Mouse (Mus musculus) heart, embryonic 16.5 days (tissue): ENCODE measurements around the gene Tm4sf20. TPM values are rescaled to one million over a fixed set of nuclear protein-coding genes. Genes with fewer than 3 reads are reported as not detected.
A peak's percentile ranks its signal among the peaks of the same experiment; 100 is the strongest.

Experiments used
- ATAC-seq: fragments of 200-750 bp; cut with Nextera tagmentation; replicated peaks from 2 replicates; pipeline ENCODE4 v1.8.0; 2017; ENCODE audit warnings: moderate number of reproducible peaks; ENCODE audit not compliant: insufficient read depth, low FRiP score; ENCODE audit errors: extremely low read depth
- H3K27ac ChIP-seq: fragments of 300-500 bp; sonication (generic); 2 replicates; pipeline ENCODE4 v1.5.1; 2014; ENCODE audit warnings: mild to moderate bottlenecking, low read length, control low read depth, moderate library complexity
- H3K27me3 ChIP-seq: fragments of 300-500 bp; sonication (generic); 2 replicates; pipeline ENCODE4 v1.6.1; 2014; ENCODE audit warnings: low read length, mixed read lengths; ENCODE audit not compliant: control insufficient read depth, insufficient read depth
- H3K36me3 ChIP-seq: fragments of 300-500 bp; sonication (generic); 2 replicates; pipeline ENCODE4 v1.6.1; 2014; ENCODE audit not compliant: control insufficient read depth, insufficient read depth
- H3K4me1 ChIP-seq: fragments of 300-500 bp; sonication (generic); 2 replicates; pipeline ENCODE4 v1.6.1; 2014; ENCODE audit warnings: low read length, mixed read lengths; ENCODE audit not compliant: control insufficient read depth, insufficient read depth
- H3K4me2 ChIP-seq: fragments of 300-500 bp; sonication (generic); 2 replicates; pipeline ENCODE4 v1.6.1; 2014; ENCODE audit warnings: low read depth, mild to moderate bottlenecking, control low read depth, low read length
- H3K4me3 ChIP-seq: fragments of 300-500 bp; sonication (generic); 2 replicates; pipeline ENCODE4 v1.5.1; 2014; ENCODE audit warnings: mild to moderate bottlenecking, control low read depth, low read length
- H3K9ac ChIP-seq: fragments of 300-500 bp; sonication (generic); 2 replicates; pipeline ENCODE4 v1.6.1; 2014; ENCODE audit warnings: low read length, control low read depth
- H3K9me3 ChIP-seq: fragments of 300-500 bp; sonication (generic); replicated peaks from 2 replicates; pipeline ENCODE4 v1.6.1; 2016; ENCODE audit warnings: low read length; ENCODE audit not compliant: control insufficient read depth
- WGBS: fragments of 180-500 bp; shearing (Covaris S2); extraction: QIAGEN DNeasy Blood & Tissue Kit; methylation state at CpG from one replicate; pipeline ENCODE4 v1.1.7; 2014; 5-methylcytosine and 5-hydroxymethylcytosine counted together
- polyA plus RNA-seq: library from polyadenylated mRNA; unstranded; fragments of >200 nt; fragmentation: Nextera tagmentation; extraction: Ambion mirVana; gene quantifications from 2 replicates; pipeline ENCODE4 v1.2.1, GENCODE M21; 2015

Gene Tm4sf20
- polyA plus RNA-seq, 1 experiment from 2014 or later, result 0.67 TPM

DNA sequence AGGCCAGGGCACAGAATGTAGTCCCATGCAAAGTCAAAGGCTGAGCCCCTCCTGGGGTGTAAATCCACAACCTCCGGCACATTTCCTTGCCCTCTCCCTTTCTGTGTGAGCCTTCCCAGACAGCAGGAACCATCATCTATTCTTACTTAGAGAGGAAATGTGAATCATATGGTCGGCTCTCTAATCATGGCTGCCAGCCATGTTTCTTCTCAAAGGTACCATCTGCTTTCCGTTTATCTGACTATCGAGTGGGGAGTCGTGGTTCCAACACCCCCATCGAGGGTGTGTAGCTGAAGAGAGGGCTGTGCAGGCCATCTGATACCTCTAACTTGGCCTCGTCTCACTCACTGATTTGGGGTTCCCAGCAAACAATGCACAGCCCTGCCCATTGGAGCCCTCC, 19.8 kb upstream of the Tm4sf20 start:
- no peak for ATAC-seq
- Histone ChIP-seq H3K27ac (no peak overlapping the region), H3K9ac (no peak overlapping the region), H3K4me2 (no peak overlapping the region), H3K27me3 (no peaks in the 10 kb centered on the region), H3K4me1 (peaks cover 6% of the 10 kb centered on the region), H3K36me3 (no peaks in the 10 kb centered on the region), H3K9me3 (0 out of 2 replicates have a peak, but pooled peaks cover 2% of the 10 kb centered on the region), H3K4me3 (no peak overlapping the region)
- WGBS, result 67% methylated on average over 7 of the region's 7 CpGs

DNA sequence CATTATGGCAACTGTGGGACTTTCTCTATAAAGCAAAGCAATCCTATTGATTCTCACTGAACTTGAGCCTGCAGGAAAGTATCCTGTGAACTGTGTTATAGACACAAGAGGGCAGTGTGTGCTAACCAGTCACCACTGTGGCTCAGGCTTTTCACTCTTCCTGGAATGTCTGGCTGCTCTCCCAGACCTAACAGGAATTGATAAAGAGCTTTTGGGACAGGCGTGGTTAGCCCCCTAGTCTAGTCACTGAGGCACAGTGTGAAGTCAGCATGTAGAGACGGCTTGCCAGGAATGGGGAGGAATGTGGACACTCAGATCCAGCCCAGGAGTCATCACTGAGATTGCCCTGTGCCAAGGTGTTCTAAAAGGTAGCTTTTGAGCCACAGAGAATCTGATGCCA, 19.2 kb upstream of the Tm4sf20 start:
- Histone ChIP-seq H3K4me1 (peaks cover 6% of the 10 kb centered on the region), H3K9ac (no peak overlapping the region), H3K9me3 (0 out of 2 replicates have a peak, but pooled peaks cover 2% of the 10 kb centered on the region), H3K27me3 (no peaks in the 10 kb centered on the region), H3K4me3 (no peak overlapping the region), H3K36me3 (no peaks in the 10 kb centered on the region), H3K27ac (no peak overlapping the region), H3K4me2 (no peak overlapping the region)
- WGBS, result 0% methylated on average over 2 of the region's 2 CpGs
- peak; percentile 93 for ATAC-seq

DNA sequence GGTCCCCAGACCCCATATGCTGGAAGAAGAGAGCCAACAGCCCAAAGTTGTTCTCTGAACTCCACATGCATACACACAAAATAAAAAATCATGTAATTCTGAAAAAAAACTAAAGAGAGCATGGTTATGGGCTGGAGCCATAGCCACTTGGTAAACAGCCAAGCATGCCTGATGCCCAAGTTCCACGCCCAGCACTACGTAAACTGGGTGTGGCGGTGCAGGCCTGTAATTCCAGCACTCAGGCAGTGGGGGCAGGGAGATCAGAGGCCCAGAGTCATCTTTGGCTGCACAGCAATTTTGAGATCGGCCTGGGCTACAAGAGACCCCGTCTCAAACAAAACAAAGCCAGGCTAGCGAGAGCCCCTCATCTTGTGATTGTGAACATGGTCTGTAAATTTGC, 17.3 kb upstream of the Tm4sf20 start:
- no peak for ATAC-seq
- 52% methylated on average over 6 of the region's 6 CpGs for WGBS
- Histone ChIP-seq H3K4me1 (peaks cover 6% of the 10 kb centered on the region), H3K9ac (no peak overlapping the region), H3K9me3 (0 out of 2 replicates have a peak, but pooled peaks cover 2% of the 10 kb centered on the region), H3K36me3 (no peaks in the 10 kb centered on the region), H3K4me2 (no peak overlapping the region), H3K27ac (no peak overlapping the region), H3K27me3 (no peaks in the 10 kb centered on the region), H3K4me3 (no peak overlapping the region)

DNA sequence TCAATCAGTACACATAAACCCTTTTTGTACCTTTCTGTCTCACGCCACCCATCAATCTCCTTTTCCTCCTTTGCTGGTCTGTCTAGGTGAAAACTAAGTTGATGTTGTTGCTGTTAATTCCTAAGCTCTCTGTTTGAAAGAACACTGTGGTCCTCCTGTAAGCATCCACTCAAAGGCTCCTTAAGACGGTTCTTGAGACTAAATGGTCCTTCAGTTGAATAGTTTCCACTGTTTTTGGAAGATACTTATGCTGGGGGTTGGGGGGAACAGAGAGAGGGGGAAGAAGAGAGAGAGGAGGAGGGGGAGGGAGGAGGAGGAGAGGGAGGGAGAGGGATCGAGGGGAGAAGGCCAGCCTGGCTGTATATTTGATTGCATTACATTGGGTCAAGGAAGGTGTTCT, 15.3 kb upstream of the Tm4sf20 start:
- no peak for ATAC-seq
- Histone ChIP-seq H3K4me3 (no peak overlapping the region), H3K9ac (no peak overlapping the region), H3K27me3 (no peaks in the 10 kb centered on the region), H3K9me3 (no peaks in the 10 kb centered on the region), H3K4me2 (no peak overlapping the region), H3K27ac (no peak overlapping the region), H3K36me3 (no peaks in the 10 kb centered on the region), H3K4me1 (peaks cover 6% of the 10 kb centered on the region)
- 61% methylated on average over 3 of the region's 3 CpGs for WGBS

DNA sequence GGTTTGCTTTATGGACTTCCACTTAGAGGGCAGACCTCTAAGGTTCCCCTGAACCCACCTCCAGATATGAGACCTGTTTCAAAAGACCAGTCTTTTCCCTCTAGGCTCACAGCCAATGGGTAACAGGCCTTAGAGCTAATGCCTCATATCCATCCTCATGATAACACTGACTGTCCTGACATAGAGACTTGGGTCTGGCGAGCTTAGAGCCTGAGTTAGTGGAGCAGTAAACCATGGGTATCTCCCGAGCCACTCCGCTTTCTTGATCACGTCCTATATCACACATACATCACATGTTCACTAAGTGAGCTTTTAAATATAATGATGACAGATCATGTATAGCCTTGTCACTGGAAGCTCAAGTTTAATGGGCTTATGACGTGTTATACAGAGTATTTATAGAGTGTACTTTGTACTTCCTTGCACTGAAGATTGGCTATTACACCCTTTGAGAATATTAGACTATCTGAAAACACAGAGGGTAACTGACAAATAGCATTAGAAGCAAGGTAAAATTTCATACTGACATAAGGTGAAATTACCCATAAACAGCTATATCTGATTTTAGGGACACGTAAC, 11.2 kb upstream of the Tm4sf20 start:
- no peak for ATAC-seq
- 73% methylated on average over 6 of the region's 6 CpGs for WGBS

DNA sequence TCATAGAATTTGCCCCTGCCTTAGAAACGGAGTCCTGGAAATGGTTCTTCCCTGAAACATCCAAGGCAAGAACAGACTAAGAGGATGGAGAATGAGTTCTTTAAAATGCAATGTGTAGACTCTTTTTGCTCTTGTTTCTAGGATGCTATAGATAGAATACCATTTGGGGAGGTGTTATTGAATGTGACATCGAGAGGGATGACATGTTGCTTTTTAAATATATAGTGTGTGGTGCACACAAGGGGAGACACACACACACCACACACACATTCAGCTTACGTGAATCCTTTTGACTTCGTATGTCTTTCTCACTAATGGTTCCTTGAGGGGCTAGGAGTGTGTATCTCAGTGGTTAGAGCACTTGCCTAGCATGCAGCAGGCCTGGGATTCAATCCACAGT, 7.0 kb upstream of the Tm4sf20 start:
- ATAC-seq, result no peak
- Histone ChIP-seq H3K9me3 (no peaks in the 10 kb centered on the region), H3K4me3 (no peak overlapping the region), H3K36me3 (no peaks in the 10 kb centered on the region), H3K27me3 (no peaks in the 10 kb centered on the region), H3K4me2 (no peak overlapping the region), H3K9ac (no peak overlapping the region), H3K27ac (no peak overlapping the region), H3K4me1 (no peaks in the 10 kb centered on the region)
- WGBS, result 88% methylated on average over 4 of the region's 4 CpGs

More for the DNA sequence above, 11.2 kb upstream of the Tm4sf20 start:
- no peaks in the 10 kb centered on the region for H3K4me1 ChIP-seq
- H3K27me3 ChIP-seq, result no peaks in the 10 kb centered on the region
- no peaks in the 10 kb centered on the region for H3K9me3 ChIP-seq
- no peak overlapping the region for H3K4me3 ChIP-seq
- H3K9ac ChIP-seq, result no peak overlapping the region
- H3K4me2 ChIP-seq, result no peak overlapping the region
- H3K36me3 ChIP-seq, result no peaks in the 10 kb centered on the region
- no peak overlapping the region for H3K27ac ChIP-seq

DNA sequence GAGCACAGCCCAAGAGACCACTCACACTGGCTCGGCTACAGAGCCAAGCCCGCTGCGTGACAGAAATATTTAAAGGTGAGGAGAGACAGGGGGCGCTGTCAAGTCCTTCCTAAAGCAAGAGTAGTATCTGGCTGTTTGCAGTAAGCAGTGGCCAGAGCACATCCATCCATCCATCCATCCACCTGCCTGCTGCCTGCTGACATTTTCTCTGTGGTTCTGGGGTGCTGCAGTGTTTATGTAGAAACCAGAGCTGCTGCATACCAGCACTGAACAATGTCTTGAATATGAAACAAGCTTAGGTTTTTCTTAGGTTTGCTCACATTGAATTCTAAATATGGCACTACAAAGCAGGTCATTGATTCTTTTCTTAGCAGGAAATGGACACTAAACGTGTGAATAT, 4.9 kb upstream of the Tm4sf20 start:
- no peak overlapping the region for H3K9ac ChIP-seq
- ATAC-seq, result no peak
- no peak overlapping the region for H3K4me2 ChIP-seq
- 58% methylated on average over 5 of the region's 5 CpGs for WGBS
- H3K9me3 ChIP-seq, result no peaks in the 10 kb centered on the region
- H3K4me3 ChIP-seq, result no peak overlapping the region
- H3K27ac ChIP-seq, result no peak overlapping the region
- no peaks in the 10 kb centered on the region for H3K36me3 ChIP-seq
- no peaks in the 10 kb centered on the region for H3K27me3 ChIP-seq
- H3K4me1 ChIP-seq, result no peaks in the 10 kb centered on the region

DNA sequence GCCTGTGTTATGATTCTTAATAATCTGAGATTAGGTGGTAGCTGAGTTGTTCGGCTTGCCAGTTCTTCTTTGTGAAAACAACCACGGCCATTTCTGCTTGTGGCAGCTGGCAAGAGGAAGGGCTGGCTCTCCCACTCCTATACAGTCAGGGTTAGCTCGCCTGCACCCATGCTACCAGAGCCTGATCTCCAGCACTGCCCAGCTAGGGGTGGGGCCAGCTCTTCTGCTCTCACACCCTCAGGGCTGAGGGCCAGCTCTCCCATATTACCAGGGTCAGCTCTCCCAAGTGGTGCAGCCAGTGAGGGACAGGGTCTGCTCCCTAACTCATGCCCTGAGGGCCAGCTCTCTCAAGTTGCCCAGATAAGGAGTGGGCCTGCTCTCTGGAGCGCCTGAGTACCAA, 4.2 kb upstream of the Tm4sf20 start:
- Histone ChIP-seq H3K27me3 (no peaks in the 10 kb centered on the region), H3K4me1 (no peaks in the 10 kb centered on the region), H3K9me3 (no peaks in the 10 kb centered on the region), H3K9ac (no peak overlapping the region), H3K4me2 (no peak overlapping the region), H3K36me3 (no peaks in the 10 kb centered on the region), H3K27ac (no peak overlapping the region), H3K4me3 (no peak overlapping the region)
- ATAC-seq, result no peak
- 77% methylated on average over 4 of the region's 4 CpGs for WGBS

DNA sequence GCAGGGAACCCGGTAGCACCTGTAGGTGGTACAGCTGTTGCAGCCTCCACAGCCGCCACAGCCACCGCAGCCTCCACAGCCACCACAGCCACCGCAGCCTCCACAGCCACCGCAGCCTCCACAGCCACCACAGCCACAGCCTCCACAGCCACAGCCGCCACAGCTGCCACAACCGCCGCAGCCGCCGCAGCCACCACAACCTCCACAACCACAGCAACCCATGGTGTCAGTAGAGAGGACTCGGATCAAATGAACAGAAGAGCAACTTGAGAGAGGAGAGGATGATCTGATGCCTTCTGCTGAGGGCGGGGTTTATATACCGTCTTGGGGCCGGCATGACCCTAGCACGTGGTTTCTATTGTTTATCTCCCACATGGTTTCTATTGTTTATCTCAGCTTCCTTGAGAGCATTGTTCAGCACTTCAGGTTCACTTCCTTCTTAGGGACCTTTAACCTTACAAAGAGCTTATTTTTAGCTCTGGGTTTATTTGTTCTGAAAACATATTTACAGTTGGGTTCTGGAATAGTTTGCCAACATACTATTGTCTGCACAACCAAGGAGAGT, 2.8 kb upstream of the Tm4sf20 start, which contains the start of gene Gm47791:
Gene Gm47791, minus strand, starts transcription at position 222 of the 565 bp plus-strand sequence.
- 79% methylated on average over 15 of the region's 15 CpGs for WGBS
- no peaks in the 10 kb centered on the region for H3K9me3 ChIP-seq
- no peak within 1 kb of the TSS for H3K27ac ChIP-seq
- no peak within 1 kb of the TSS for H3K9ac ChIP-seq
- 0 out of 2 replicates have a peak, but pooled peaks cover 3% of the 10 kb centered on the region for H3K4me1 ChIP-seq
- no peak within 1 kb of the TSS for H3K4me3 ChIP-seq
- ATAC-seq, result no peak
- no peak within 1 kb of the TSS for H3K4me2 ChIP-seq
- H3K36me3 ChIP-seq, result no peaks in the 10 kb centered on the region
- H3K27me3 ChIP-seq, result no peaks in the 10 kb centered on the region
